Mouse (Mus musculus): ENCODE measurements around the gene Heatr1. TPM values are rescaled to one million over a fixed set of nuclear protein-coding genes. Genes with fewer than 3 reads are reported as not detected.
"Not testable (repeated sequence)": the region's sequence is repeated elsewhere in the genome, so short reads cannot be mapped to it uniquely, and the experiment has no call there.

Heatr1 gene
- total RNA-seq, 1 experiment from 2014 or later: 42.6 TPM

DNA sequence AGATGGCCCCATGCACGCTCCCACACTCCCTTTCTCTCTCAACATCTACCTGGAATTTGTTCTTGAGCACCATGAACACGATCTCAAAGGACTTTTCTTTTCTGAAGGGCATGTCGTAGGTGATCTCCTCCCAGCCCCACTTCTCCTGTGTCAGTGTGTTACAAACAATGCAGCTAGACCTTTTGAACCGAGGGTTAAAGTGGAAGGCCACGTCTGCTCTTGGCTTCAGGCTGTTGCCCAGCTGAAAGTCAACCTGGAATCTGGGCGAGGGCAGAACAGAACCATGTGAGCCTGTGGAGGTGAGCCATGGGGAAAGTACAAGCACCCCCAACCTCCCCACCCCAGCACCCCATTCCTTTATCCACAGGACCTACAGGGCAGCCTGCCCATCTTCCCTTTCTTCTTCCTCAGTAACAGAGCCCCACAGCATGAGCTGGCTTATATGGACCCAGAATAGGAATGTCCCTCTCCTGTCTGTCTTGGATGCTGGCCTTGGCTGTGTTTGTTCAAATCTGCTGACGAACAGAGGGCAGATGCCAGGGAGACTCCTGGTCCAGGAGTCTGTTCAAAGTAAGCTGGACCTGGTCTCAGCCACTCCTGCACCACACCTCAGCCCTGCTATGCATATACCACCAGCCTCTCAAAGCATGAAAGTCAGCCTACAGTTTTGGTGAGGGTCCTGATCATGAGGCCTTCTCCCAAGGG is 60.0 kb downstream of the Heatr1 start:
- no peak for DNase-seq

DNA sequence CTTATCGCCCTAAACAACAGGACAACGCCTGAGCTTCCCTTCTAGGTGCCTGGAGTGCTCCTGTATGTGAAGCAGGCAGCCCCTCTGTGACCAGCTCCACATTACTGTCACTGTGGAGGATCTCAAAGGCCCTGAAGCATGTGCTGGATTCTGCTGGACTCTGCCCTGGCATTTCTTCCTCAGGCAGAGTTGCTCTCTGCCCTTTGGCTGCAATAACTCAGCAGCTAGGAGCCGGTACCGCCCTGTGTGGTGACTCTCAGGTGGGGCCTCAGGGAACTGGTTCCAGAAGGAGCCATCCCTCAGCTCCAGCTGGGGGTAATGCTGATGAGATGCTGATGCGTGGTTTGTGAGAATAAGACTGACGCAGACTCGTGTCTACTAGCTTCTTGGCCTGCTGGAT is 61.9 kb downstream of the Heatr1 start:
- DNase-seq: no peak

DNA sequence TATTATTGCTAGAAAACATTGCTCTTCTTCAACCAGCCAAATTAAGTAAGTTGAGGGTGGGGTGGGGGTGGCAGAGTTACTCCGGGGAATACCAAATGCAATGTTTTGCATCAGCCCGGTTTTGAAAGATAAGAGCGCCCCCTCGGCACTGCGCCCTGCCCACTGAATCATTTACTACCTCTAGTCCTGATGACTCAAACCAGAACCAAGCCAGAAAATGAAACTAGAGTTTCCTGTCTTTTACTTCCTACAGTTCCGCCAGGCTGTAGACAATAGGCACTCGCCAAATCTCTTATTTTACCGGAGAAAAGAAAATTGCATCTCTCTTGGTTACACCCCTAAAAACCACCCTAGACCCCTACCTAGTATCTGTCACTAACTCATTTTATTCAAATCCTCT is 65.6 kb downstream of the Heatr1 start:
- DNase-seq: peak; percentile 77

DNA sequence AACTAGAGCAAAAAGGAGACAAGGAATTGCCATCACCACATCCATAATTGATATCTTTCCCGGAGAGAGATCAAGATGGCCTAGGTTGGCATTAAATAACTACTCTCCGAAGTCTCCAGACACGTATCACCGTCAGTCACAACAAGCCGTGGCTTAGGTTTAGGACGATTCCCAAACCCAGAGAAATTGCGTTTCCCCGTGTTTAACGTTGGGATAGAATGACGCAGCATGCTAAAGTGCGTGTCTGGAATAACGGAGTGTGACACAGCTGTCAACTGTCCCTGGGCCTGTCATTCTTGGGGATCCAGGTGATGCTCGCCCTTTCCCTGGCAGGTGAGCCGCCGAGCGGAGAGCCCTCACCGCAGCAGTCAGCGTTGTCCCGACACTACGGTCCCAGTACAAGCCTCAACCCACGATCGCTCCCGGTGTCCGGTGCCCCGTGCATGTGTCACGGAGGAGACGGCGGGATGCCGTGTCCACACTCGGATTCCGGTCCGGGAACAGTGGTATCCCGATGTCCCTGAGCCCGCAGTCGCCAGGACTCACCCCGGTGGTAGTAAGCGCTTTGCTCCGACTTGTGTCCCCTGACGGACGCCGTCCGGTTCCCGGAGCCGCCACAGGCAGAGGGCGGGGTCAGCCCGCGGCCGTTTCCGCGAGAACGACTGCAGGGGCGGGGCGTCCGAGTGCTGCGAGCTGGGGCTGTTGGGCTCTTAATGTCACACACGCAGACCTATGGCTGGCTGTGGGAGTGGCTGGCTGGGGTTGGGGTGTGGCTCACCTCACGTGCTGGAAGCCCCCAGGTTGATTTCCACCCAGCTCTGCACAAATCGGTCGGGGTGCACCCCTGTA is 66.3 kb downstream of the Heatr1 start:
- peak; percentile 98 for DNase-seq

DNA sequence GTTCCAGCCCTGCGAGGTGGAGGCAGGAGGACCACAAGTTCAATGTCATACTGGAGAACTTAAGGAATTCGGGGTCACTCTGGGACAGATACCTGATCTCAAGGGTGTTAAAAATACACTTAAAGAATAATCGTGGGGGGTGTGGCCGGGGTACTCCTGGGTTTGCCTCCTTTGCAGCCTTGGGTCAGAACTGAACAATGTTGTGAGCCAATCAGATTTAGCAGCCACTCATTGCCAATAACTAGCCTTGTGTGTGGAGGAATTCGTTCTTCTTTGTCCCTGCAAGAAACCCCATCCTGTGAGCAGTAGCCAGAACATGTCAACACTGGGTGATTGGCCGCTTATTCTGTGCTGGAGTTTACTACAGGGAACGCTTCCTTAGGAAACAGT is 66.9 kb downstream of the Heatr1 start:
- peak; percentile 58 for DNase-seq

DNA sequence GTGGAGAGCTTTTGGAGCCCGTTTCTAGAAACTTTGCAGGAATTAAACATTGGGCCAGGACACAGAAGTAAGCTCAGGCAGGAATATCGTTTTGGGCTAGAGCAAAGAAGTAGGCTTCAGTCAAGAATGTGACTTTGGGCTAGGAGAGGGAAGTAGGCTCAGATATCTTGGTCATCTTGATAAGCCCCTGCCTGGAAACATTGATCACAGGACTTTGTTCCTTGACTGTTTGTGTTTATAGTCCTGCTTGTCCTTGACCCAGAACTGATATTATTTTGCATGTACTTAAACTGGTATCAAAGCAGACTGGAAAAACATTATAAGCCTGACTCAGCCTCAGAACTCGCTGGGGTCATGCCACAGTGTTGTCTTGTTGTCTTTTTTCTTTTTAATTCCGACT is 67.8 kb downstream of the Heatr1 start:
- DNase-seq: no peak

DNA sequence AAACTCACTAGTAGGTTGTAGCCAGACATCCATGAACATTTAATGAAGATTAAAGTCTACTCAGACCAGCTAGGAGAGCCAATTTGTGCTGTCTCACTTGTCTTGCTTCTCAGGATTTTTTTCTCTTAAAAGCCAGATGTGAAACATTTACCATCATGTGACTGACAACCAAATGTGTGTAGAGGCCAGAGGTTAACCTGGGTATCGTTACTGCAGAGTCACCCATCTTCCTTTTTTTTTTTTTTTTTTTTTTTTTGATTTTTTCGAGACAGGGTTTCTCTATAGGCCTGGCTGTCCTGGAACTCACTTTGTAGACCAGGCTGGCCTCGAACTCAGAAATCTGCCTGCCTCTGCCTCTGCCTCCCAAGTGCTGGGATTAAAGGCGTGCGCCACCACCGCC is 69.3 kb downstream of the Heatr1 start:
- DNase-seq: not testable (repeated sequence)

DNA sequence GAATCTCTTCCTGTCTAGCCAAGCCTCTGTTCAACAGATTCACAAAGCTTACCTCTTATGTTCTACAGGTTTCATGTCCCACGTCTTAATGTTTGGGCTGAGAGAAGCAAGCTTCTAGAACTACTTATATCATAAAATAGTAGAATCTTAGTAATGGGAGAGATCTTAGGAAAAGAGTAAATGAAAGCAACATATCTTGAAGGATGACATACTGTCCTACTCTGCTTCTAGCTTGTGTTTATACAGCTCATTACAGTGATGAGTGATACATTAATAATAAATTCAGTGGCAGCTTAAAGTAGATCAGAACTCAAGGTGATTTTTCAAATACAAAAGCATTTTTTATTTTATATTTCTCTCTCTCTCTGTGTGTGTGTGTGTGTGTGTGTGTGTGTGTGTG is 70.0 kb downstream of the Heatr1 start, which contains the start of gene Lgals8:
Gene Lgals8, minus strand, starts transcription at position 101 of the 400 bp plus-strand sequence.
- no peak for DNase-seq

DNA sequence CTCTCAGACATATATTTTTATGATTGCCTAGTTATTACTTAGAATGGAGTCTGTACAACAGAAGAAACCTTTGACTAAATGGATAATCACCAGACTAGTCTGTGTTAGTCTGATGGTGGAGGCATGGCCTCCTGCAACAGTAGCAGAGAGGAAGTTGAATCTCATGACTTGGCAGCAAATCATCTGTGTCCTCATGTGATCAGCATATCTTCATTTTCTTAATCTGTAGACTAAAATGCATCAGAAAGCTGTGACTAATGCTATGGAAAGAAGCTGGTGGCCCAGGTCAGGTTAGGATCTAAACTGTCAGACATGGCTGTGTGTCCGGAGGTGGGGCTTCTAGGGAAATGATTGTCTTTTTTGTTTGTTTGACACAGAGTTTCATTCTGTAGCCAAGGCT is 73.7 kb downstream of the Heatr1 start:
- no peak for DNase-seq

DNA sequence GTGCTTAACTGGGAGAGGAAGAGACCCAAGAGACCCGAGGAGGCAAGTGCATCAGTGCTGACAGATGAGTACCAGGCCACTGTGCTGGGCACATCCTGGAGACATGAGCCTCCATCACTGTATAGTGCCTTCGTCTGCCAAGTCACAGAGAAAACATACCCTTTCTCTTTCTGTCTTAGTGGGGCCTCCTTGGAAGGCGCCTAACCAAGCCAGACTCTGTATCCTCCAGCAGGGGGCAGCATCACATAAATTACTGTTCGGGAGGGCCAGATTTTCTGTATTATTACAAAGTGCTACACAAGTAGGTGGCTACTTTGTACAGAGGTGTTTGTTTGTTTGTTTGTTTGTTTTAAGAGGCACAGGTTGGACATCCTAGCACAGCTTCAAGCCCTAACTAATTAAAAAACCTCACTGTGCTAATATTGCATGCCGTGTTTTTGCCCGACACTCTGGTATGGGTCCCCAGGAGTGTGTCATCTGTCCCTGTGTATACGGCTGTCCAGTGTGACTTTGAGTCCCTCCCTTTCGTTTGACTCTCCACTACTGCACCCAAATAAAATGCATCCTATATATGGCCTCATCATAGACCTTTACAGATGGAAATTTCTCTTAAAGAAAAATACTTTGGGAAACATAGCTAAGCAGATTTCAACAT is 79.0 kb downstream of the Heatr1 start:
- DNase-seq: peak; percentile 86

DNA sequence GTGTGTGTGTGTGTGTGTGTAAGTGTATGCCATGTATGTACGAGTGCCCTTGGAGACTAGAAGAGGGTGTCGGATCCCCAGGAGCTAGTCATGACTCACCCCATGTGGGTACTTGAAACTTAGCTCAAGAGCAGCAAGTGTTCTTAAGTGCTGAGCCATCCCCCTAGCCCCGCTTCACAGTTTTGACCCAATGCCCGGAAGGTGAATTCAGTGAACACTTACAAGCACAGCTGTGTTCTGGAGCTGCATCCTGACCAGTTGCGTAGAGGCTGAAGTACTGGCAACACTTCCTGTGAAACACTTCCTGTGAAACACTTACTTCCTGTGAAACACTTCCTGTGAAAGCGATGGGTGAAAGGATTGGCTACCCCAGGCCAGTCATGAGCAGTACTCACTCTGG is 80.4 kb downstream of the Heatr1 start:
- DNase-seq: no peak

DNA sequence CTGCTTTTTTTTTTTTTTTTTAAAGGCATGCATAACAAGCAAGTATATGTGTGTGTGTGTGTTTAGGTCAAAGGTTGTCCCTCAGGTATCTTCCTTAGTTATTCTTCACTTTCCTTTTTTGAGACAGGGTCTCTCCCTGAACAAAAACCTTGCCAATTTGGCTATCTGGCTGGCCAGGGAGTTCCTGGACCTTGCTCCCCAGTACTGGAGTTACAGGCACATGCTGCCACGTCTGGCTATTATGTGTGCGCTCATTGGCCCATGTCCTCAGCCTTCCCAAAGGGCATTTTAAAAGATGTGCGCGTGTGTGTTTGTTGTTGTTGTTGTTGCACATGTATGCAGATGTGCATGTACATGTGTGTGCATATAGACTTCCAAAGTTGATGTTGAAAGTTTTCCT is 82.1 kb downstream of the Heatr1 start:
- no peak for DNase-seq

DNA sequence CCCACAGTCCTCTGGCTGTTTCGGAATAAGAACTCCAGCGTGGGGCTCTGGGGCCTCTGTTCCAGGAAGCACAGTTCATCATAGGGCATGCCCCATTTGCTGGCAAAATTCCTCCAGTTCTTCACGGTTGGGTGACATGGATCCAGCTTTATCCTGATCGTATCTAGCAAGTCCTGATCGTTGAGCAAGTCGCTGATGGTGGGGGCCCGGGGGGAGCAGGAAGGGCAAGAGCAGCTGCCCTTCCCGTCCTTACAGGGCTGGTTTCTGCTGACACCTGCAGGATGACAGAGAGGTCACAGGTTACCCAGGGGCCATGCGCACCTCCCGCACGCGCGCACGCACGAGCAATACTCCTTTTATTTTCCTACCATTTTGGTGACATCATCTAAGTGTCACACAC is 83.5 kb downstream of the Heatr1 start:
- DNase-seq: no peak

DNA sequence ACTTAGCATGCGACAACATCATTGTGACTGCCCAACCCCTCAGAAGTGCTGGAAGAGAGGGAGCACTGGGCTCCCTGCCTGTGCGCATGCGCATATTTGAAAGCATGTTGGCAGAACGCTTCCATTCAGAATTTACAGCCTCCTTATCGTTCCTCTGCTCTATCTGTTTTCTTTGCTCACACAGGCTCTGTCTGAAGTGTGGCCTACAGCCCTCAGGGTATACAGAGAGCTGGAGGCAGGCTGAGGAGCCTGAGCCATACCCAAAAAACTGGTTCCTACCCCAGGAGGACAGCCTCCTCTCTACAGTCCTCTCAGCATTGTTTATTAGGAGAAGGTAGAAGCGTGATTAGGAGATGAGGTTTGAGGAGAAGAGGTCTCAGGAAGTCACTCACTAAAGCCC is 85.0 kb downstream of the Heatr1 start:
- DNase-seq: peak; percentile 19

DNA sequence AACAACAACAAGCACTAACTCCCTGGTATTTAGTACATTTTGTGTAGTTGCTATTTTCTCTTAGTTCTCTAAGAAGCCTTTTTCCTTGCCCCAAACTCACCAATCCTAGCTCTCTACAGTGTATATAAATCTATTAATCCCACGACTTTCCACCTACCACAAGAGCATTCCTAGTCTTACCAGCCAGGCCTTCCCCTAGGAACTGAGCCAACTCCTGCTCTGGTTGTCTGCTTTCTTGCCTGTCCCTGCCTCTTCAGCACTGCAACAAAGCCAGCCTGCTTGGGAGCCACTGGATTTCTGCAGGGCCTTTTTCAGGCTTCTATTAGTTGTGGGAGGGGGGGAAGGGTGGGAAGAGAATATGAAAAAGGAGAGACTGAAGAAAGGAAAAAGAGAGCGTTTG is 90.4 kb downstream of the Heatr1 start:
- DNase-seq: no peak

DNA sequence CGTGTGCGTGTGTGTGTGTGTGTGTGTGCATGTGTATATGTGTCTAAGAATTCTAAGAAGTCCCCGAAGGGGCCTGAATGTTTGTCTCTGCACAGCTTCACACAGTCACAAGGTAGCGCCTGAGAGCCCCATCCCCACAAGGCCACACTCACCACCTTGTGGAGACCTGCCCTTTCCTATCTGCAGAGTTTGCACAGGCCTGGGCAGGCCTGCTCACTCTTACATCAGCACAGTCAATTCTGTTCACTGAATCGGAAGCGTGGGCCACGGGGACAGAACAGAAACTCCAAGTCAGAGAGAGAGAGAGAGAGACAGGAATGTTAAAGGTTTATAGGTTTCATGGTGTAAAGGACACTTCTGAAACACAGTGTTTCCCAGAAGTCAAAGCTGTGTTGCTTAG is 90.8 kb downstream of the Heatr1 start:
- DNase-seq: no peak

Other genes with a start within 250 kb of the Heatr1 start
- 22.3 and 26.2 TPM in 2 replicates for gene Mtr, start 136.9 kb upstream of the Heatr1 start, total RNA-seq (2021)
- gene Actn2, start 54.3 kb upstream of the Heatr1 start, total RNA-seq (2021): 8.2 and 8.3 TPM in 2 replicates
- gene Lgals8, start 69.9 kb downstream of the Heatr1 start, total RNA-seq (2021): 59.3 and 67.7 TPM in 2 replicates
- gene Edaradd, start 125.4 kb downstream of the Heatr1 start, total RNA-seq (2021): 0.19 and 0.45 TPM in 2 replicates
- gene Ero1lb, start 170.8 kb downstream of the Heatr1 start, total RNA-seq (2021): 13.6 and 15.0 TPM in 2 replicates

All from adrenal gland, postnatal 14 days (tissue).